Mouse (Mus musculus) adrenal gland (tissue): ENCODE results near the gene Qrfpr.

Experiments used
- intact Hi-C: fragments of 180-260 bp; cut with DNase I; formaldehyde crosslinking; loops from one replicate; pipeline ENCODE4 v1.15.1; 2025
- long read RNA-seq, 2 experiments: library from polyadenylated mRNA; unstranded; transcript quantifications; one replicate each; pipeline ENCODE4 v2.0.0; 2020; ENCODE audit warnings: borderline replicate concordance in 1 of 2; ENCODE audit not compliant: insufficient replicate concordance in 1 of 2

The Qrfpr gene
- long read RNA-seq, experiment 1: 0 reads
- long read RNA-seq, experiment 2: 0 reads

DNA sequence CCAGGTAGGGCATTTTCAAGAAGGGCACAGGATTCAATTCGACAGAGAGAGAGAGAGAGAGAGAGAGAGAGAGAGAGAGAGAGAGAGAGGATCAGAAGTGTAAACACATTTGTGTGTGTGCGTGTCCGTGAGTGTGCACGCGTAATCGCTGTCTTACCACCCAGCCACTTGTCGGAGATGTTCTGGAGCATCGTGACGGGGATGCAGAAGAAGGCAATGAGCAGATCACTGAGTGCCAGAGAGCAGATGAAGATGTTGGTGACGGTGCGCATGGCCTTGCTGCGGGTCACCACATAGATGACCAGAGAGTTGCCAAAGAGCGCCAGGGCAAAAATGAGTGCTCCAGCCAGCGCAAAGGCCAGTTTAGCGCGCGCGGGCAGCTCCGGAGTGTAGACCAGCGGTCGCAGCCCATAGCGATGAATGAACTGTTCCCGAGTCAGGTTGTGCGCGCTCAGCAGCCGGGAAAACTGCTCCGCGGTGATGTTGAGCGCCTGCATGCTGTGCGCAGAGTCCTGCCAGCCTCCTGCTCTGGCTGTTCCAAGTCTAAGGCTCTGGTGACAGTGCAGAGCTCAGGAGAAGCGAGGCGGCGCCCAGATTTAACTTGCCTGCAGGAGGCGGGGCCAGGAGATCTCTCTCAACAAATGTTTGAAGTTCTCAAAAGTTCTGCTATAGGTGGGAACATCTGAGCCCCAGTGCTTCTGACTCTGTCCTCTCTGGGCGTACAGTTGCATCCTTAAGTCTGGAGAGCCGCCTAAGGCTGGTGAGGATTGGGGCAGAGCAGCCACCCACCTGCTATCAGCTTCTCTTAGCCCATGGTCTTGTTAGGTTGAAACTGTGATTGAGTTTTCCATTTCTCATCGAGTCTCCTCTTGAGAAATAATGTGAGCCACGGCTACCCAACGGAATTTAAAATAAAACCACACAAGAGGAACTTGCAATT, at the start of gene Qrfpr:
Gene Qrfpr (minus strand): TSS at position 571 of the 940 bp plus-strand sequence.
- intact Hi-C loops: no loop called here

DNA sequence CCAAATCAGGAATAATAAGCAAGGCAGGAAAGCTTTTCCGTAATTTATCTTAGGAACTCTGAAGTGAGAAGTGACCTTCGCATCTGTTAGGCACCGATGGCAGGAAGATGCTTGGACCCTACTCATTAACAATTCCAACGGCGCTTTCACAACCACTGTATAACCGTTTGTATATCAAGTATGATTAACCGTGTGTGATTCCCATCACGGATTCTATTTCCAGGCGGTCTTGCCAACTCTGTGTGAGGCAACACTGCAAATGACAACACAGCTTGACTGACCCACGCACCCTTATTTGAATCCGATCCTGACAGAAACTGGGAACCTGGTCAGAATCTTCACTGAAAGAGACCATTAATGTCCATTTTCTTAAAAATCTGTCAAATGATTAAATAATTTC, 41.8 kb upstream of the Qrfpr start:
- intact Hi-C loops: no loop called here

GRCm38 (mm10) chr3:36263265-36263664, 41.2 kb upstream of the Qrfpr start:
- intact Hi-C loops: no loop called here

DNA sequence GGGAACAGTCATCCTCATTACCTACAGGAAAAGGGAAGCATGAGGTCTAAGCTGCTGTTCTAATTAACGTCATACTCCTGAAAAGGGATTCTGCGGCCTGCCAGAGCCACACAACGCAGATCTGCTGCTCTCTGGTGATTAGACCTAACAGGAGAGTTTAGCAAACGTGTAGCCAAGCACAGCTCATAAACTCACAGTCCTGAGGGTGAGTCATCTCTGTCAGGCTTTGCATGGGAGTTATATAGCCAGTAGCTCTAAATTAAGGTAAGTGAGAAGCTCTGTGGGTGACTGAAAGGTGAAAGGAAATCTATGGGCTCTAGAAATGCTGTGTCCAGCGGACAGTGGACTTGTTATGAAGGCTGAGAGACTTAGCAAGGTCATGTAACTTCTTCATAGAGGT, 28.5 kb upstream of the Qrfpr start:
- intact Hi-C loops: no loop called here

- intact Hi-C loops: no loop called here
These were observed 26.3 kb upstream of the Qrfpr start for GRCm38 (mm10) chr3:36248446-36248845.

- intact Hi-C loops: no loop called here
These were observed 7.8 kb upstream of the Qrfpr start for GRCm38 (mm10) chr3:36229941-36230340.

- intact Hi-C loops: no loop called here
These were observed 5.1 kb upstream of the Qrfpr start for GRCm38 (mm10) chr3:36227246-36227645.

DNA sequence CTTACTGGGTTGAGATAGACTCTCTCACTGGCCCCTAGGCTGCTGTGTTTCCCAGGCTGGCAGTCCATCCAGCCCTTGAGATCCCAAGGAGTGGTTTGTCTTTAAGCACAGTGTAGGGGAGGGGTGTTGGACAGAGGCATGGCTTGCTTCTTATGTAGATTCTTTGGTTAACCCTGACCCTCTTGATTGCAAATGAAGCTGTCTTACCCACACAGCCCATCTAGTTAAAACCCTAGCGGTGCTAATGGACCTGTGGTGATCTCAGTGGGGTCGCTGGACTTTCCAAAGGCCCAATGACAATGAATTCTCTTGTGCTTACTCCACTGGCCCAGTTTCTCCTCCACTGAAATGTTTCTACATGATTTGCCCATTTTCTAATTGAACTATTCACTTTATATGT, 1.2 kb upstream of the Qrfpr start:
- intact Hi-C loops: no loop called here

GRCm38 (mm10) chr3:36212758-36213157, 9.4 kb downstream of the Qrfpr start:
- intact Hi-C loops: no loop called here

- intact Hi-C loops: loop anchor here (2.0 kb wide), 2 partner anchors 232 to 284 kb away; no protein-coding TSS in a partner anchor
These were observed 11.2 kb downstream of the Qrfpr start for GRCm38 (mm10) chr3:36210939-36211338.

GRCm38 (mm10) chr3:36209776-36210555, 12.1 kb downstream of the Qrfpr start:
- intact Hi-C loops: loop anchor here (2.0 kb wide), 2 partner anchors 233 to 285 kb away; no protein-coding TSS in a partner anchor

DNA sequence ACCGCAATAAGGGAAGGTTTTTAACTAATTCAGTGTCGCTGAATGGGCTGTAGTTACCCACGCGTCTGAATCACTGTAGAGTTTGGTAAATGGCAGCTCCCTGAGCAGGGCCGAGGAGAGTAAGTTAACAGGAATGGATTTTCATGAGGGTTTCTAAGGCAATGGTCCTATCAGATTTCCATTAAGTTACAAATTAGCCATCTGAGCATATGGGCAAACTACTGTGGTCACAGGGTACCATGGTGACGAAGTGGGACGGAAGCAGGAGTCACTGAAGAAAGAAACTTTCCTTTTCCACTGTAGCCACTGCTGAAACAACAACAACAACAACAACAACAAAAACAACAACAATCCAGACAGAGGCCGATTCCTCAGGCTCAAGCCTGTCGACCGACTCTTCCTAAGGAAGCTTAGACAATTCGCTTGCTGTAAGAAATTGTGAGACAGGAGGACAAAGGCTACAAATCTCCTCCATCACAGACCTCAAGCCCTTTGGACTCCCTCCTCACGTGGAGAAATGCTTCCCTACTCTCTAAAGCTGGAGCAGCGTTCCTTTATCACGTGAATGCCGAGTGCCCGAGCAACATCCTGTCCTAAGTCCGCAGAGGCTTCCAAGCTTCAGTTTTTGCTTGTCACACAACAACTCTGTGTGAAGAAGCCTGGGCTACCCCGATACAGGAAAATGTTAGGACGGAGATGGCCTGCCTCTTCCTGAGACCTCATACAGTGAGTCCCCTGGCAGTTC, 14.4 kb downstream of the Qrfpr start:
- intact Hi-C loops: no loop called here

DNA sequence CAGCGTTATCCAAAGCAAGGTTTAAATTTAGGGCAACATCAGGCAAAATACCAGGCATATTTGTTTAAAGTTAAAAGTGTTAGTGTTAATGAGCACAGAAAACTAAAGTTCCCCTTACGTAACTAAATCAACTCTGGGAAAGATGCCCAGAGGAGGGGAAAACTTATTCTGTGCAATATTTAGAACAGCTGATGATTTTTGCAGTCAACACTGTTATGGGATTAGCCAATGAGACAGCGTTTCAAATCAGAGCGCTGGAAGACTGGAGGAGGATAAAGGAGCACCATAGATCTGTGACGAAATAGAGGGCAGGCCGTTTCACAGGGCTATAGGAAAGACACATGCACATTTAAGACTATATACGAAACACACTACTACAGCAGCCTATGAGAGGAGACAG, 19.2 kb downstream of the Qrfpr start:
- intact Hi-C loops: no loop called here

DNA sequence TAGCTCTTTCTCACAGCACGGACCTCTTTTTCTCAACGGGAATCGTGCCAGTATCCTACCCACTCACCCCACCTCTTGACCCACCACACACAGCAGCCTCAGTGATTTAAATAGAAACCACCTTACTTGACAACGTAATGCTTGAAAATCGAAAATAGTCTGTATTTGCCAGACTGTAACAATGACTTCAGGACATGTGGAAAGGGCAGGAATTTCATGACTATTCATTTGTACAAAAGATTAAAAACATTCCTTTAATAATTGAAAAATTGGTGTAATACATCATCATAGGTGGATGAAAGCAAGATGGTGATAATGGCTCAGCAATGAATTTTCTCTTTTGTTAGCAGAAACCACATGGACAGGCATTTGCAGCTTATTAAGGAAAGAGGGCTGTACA, 21.0 kb downstream of the Qrfpr start:
- intact Hi-C loops: no loop called here

DNA sequence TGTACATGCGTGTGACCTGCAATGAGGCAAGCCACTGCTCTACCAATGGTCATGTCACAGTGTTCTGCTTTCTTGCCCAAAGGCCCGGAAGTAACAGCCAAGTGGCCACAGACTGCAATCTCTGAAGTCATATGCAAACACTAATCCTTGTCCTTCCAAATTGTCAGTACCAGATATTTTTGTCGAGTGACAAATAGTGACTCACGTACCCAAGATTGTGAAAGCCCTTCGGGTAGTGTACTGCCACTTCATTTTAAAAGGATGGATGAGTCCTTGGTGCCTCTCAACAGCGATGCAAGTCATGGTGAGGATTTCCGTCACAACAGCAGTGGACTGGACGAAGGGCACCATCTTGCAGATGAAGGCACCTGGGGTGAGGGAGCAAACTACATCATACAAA, 32.9 kb downstream of the Qrfpr start:
- intact Hi-C loops: loop anchor here (10.0 kb wide), 1 partner anchor 306 kb away; no protein-coding TSS in a partner anchor

GRCm38 (mm10) chr3:36186510-36186909, 35.6 kb downstream of the Qrfpr start:
- intact Hi-C loops: loop anchor here (10.0 kb wide), 1 partner anchor 308 kb away; no protein-coding TSS in a partner anchor

GRCm38 (mm10) chr3:36181519-36181918, 40.6 kb downstream of the Qrfpr start:
- intact Hi-C loops: loop anchor here (2.0 to 10.0 kb wide), 2 partner anchors 259 to 313 kb away; no protein-coding TSS in a partner anchor

DNA sequence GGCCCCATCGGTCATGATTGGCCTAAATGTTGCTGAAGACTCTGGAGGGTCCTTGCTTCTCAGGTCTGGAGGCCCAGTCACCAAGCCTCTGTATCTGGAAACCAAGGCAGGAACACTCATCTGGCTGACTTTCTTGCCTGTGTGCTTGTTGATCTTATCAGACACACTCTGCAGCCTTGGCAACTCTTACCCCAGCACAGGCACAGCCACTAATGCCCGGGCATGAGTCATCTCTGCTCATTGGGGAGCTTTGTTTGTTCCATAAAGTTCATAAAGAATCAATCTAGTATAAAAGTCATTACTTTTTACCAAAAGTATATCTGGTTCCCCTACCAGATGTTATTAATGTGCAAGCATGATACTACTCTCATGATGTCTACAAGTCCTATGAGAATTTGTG, 48.4 kb downstream of the Qrfpr start:
- intact Hi-C loops: no loop called here

GRCm38 (mm10) chr3:36171348-36171747, 50.8 kb downstream of the Qrfpr start:
- intact Hi-C loops: no loop called here

GRCm38 (mm10) chr3:36170670-36171210, 51.4 kb downstream of the Qrfpr start:
- intact Hi-C loops: no loop called here

- intact Hi-C loops: no loop called here
These were observed 66.8 kb downstream of the Qrfpr start for GRCm38 (mm10) chr3:36155268-36155667.
